ENCODE assay signal across 9 mouse cellular contexts in the genomic region with DNA sequence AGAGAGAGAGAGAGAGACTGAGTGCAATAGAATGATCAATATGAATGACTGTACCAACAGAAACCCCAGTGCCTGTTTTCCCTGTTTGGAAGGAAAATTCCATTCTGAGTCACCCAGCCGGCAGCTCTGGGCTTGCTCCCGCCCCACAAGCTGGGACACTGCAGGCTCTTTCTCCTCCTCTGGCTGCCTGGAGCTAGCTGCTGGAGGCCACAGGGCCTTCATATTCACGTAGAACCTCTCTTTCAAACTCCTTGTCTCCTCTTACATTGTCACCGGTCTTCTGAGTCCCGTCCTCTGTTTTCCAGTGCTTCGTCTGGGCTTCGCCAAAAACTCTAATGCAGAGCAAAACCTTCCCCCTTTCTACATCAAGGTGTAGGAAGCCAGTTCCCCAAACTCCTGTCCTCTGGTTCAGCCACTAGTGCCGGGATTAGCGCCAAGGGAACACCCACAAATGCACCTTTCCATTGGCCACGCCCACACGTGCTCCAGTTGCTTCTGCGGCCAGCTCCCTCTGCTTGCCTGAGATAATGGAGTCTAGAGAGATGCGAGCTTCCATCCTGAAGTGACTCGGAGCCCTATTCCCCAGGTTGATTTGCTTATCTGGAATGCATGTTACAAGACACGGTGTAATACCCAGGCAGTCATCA.
DNase-seq lines count a peak whose midpoint lies in the region; ATAC-seq and TF ChIP-seq lines count a peak whose summit lies in the region.
"Had no signal": no experiment of that assay in that cellular context is flagged by ENCODE, and none has a peak within 500 bp of the region (broad histone marks: within the 10 kb centered on the region; RNA-seq: fewer than 3 reads in every experiment).

No protein-coding gene starts in this region.

- no peak for ATAC-seq in hindbrain, embryonic 11.5 days (ENCODE audit: low FRiP score)
- ATAC-seq in hindbrain, postnatal 0 days: no peak
- ATAC-seq in intestine, embryonic 16.5 days: peak; percentile 63; the same call in 1 of the 2 replicates

- no peak overlapping the region for H3K27ac ChIP-seq in hindbrain, embryonic 11.5 days (ENCODE audit: low read depth, low read length)
- H3K27ac ChIP-seq in hindbrain, postnatal 0 days: no peak overlapping the region
- no peak overlapping the region for H3K27ac ChIP-seq in intestine, embryonic 16.5 days (ENCODE audit: low read length)

- H3K4me2 ChIP-seq in hindbrain, embryonic 11.5 days (replicated peaks; ENCODE audit: low read depth, low read length): no peak overlapping the region
- H3K4me2 ChIP-seq in hindbrain, postnatal 0 days (ENCODE audit: low read depth, low read length): no peak overlapping the region
- H3K4me2 ChIP-seq in intestine, embryonic 16.5 days (ENCODE audit: low read depth, low read length): peak overlapping the region; percentile 9; the same call in 1 of the 2 replicates

- H3K4me3 ChIP-seq in hindbrain, embryonic 11.5 days (ENCODE audit: low read depth, low read length): no peak overlapping the region
- no peak overlapping the region for H3K4me3 ChIP-seq in hindbrain, postnatal 0 days (ENCODE audit: low read length)
- no peak overlapping the region for H3K4me3 ChIP-seq in intestine, embryonic 16.5 days (ENCODE audit: low read length)
- H3K4me3 ChIP-seq: megakaryocyte, embryonic 14.5 days had no signal

- 13% methylated on average over 15 of the region's 15 CpGs for WGBS in hindbrain, embryonic 11.5 days
- 20% methylated on average over 15 of the region's 15 CpGs for WGBS in hindbrain, postnatal 0 days
- 9% methylated on average over 15 of the region's 15 CpGs for WGBS in intestine, embryonic 16.5 days

- H3K4me1 ChIP-seq in hindbrain, embryonic 11.5 days (replicated peaks; ENCODE audit: control insufficient read depth, insufficient read depth, low read length): peaks cover 7% of the 10 kb centered on the region; the same call in 1 of the 2 replicates
- H3K4me1 ChIP-seq in hindbrain, postnatal 0 days (ENCODE audit: insufficient read depth, low read length): peaks cover 11% of the 10 kb centered on the region; the same call in 1 of the 2 replicates
- no peaks in the 10 kb centered on the region for H3K4me1 ChIP-seq in intestine, embryonic 16.5 days (ENCODE audit: control insufficient read depth, insufficient read depth, low read length)
- H3K4me1 ChIP-seq: megakaryocyte, embryonic 14.5 days had no signal

- H3K9ac ChIP-seq in hindbrain, embryonic 11.5 days (ENCODE audit: low read depth, low read length): no peak overlapping the region
- H3K9ac ChIP-seq in hindbrain, postnatal 0 days (replicated peaks; ENCODE audit: low read length): no peak overlapping the region
- no peak overlapping the region for H3K9ac ChIP-seq in intestine, embryonic 16.5 days (ENCODE audit: low read depth, low read length)

- H3K36me3 ChIP-seq in hindbrain, embryonic 11.5 days (ENCODE audit: control insufficient read depth, insufficient read depth, low read length): no peaks in the 10 kb centered on the region
- H3K36me3 ChIP-seq in hindbrain, postnatal 0 days (ENCODE audit: insufficient read depth, low read length): no peaks in the 10 kb centered on the region
- H3K36me3 ChIP-seq in intestine, embryonic 16.5 days (ENCODE audit: control insufficient read depth, insufficient read depth, low read length): no peaks in the 10 kb centered on the region

- peak; percentile 33 for DNase-seq in hindbrain, embryonic 11.5 days (ENCODE audit: low spot score)
- DNase-seq in hindbrain, postnatal 0 days (ENCODE audit: low spot score): no peak
- DNase-seq in Muller cell, postnatal 12 days (ENCODE audit: inconsistent ontology term): peak; percentile 70
- DNase-seq in adrenal gland, postnatal 10 days: peak; percentile 64
- DNase-seq in liver: peak; percentile 12
- no peak for DNase-seq in spleen, adult 12 weeks (ENCODE audit: low spot score)
- no peak for DNase-seq in gastrocnemius, adult 18-20 months (ENCODE audit: low spot score)

- no peaks in the 10 kb centered on the region for H3K9me3 ChIP-seq in hindbrain, embryonic 11.5 days (ENCODE audit: control insufficient read depth, low read length)
- H3K9me3 ChIP-seq in hindbrain, postnatal 0 days (ENCODE audit: low read length): no peaks in the 10 kb centered on the region
- no peaks in the 10 kb centered on the region for H3K9me3 ChIP-seq in intestine, embryonic 16.5 days (ENCODE audit: control insufficient read depth, low read length)
- H3K9me3 ChIP-seq: megakaryocyte, embryonic 14.5 days had no signal

- H3K27me3 ChIP-seq in hindbrain, embryonic 11.5 days (ENCODE audit: control insufficient read depth, insufficient read depth, low read length): no peaks in the 10 kb centered on the region
- H3K27me3 ChIP-seq in hindbrain, postnatal 0 days (ENCODE audit: insufficient read depth, low read length): no peaks in the 10 kb centered on the region
- H3K27me3 ChIP-seq in intestine, embryonic 16.5 days (replicated peaks; ENCODE audit: control insufficient read depth, insufficient read depth, low read length): no peaks in the 10 kb centered on the region

- no peak for TF ChIP-seq CTCF in hindbrain, postnatal 0 days (IDR thresholded peaks at IDR 0.05; ENCODE audit: low read depth)

Comparison
In these comparisons a context has a peak if more than half of its experiments do, and no peak if none do; other contexts are left out.
1. DNase-seq: peak in hindbrain, embryonic 11.5 days (single experiment), Muller cell, postnatal 12 days (single experiment), adrenal gland, postnatal 10 days (single experiment) and liver (single experiment); none in hindbrain, postnatal 0 days (single experiment), spleen, adult 12 weeks (single experiment) and gastrocnemius, adult 18-20 months (single experiment).